Mouse (Mus musculus) left cerebral cortex, postnatal 36 days (tissue): ENCODE measurements around the gene Akap13. TPM values are rescaled to one million over a fixed set of nuclear protein-coding genes. Genes with fewer than 3 reads are reported as not detected.

Experiments used
- DNase-seq, 2 experiments: peaks; one replicate each; pipeline ENCODE4 v3.0.0; 2021 to 2022; ENCODE audit warnings: low spot score in 2 of 2, mixed read lengths in 1 of 2
- intact Hi-C: fragments of 180-260 bp; cut with DNase I; formaldehyde crosslinking; loops from one replicate; pipeline ENCODE4 v1.15.1; 2025
- total RNA-seq, 2 experiments: library from RNA; stranded (reverse); gene quantifications; 2 replicates each; pipeline ENCODE4 v1.2.3; 2021

Gene Akap13
- total RNA-seq, 2 experiments from 2014 or later: 17.4 to 26.4 TPM

GRCm38 (mm10) chr7:75645156-75645933 lies 190.0 kb downstream of the Akap13 start:
- no peak for DNase-seq
- intact Hi-C loops: no loop called here

GRCm38 (mm10) chr7:75648051-75648450 lies 192.7 kb downstream of the Akap13 start:
- intact Hi-C loops: no loop called here
- DNase-seq: no peak

DNA sequence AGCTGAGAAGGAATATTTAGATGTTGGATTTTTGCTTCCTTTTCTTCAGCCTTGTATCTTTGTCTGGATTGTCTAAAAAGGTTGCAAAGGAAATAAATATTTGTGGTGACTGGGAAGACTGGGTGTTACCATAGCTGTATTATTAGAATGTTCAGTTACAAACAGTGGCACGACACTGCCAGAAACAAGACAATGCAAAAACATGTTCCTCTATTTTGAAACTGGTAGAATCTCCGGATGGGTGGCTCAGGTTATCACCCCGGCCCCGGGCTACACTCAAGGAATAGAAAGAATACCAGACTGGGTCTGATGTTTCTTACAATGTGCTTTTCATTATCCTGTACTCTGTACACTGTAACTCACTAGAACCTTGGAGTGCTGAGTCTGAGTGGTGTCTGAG lies 193.6 kb downstream of the Akap13 start:
- intact Hi-C loops: no loop called here

GRCm38 (mm10) chr7:75649966-75650365 lies 194.6 kb downstream of the Akap13 start:
- no peak for DNase-seq
- intact Hi-C loops: no loop called here

More for the DNA sequence above, 193.6 kb downstream of the Akap13 start:
- no peak for DNase-seq

DNA sequence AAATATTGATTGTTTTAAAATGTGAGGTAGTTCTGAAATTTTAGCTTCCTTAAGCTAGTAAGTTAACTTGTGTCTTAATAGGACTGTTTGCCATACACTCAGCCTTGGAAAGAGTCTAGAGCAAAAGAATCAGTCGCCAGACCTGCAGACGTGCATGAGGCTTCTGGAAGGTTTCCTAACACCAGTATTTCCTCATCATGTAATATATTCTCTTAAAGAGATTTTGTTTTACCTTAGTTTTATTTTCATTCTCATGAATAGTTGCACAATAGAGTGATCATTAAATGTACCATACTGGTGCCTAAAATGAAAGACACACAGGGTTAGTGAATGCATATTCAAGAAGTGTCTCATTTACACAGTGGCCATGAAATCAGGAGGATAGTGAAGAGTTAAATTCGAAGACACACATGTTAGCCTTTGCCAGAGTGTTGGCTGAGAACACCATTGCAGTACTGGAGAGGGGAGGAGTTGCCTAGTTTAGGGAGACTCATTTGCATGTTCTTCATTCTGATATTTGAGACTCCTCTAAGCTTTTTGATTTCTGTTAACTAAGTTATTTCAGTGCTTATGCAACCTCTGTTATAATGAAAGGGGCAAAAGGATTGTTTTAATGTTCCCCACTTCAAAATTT lies 198.5 kb downstream of the Akap13 start:
- no peak for DNase-seq
- intact Hi-C loops: no loop called here

GRCm38 (mm10) chr7:75655180-75656074 lies 200.1 kb downstream of the Akap13 start:
- no peak for DNase-seq
- intact Hi-C loops: no loop called here

DNA sequence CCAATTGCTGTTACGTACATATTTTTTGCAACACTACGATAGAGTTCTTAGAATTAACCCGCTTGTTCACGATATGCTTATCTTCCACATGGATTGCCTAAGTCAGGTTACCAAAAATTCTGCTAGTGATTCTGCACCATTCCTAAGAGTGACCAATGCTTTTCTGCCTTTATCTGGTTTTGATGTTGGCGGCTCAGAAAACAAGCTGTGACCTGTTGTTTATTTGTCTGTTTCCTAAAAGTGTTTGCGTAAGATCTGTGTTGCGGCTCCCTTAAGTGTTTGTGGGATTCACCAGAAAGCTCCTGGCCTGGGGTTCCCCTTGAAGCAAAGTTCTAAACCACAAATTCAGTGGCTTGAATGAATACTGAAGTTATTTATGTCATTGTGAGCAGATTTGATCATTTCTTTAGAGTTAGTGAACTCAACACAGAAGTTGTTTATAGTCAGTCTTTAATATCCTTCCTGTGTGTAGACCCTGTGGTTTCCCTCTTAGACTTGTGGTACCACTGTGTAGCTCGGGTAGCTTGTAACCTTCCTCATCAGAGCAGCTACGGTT lies 201.0 kb downstream of the Akap13 start:
- no peak for DNase-seq
- intact Hi-C loops: no loop called here

GRCm38 (mm10) chr7:75656896-75657295 lies 201.6 kb downstream of the Akap13 start:
- intact Hi-C loops: no loop called here
- no peak for DNase-seq

DNA sequence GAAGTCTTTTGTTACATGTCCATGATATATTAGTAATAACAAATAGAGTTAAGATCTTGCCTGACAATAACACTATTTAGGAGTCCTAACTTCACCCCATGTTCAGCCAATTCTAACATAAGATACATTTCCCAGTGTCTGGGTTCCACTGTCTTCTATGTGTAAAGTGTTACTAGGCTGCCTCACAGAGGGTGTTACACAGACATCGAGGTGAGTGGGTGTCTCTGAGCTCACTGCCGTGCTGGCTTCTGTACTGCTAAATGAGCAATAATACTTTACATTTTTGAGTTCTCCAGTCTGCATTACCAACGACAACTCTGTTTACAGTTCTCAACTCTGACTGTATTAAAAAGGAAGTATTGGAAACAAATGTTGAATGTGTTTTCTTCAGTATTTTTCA lies 209.1 kb downstream of the Akap13 start:
- no peak for DNase-seq
- intact Hi-C loops: no loop called here

DNA sequence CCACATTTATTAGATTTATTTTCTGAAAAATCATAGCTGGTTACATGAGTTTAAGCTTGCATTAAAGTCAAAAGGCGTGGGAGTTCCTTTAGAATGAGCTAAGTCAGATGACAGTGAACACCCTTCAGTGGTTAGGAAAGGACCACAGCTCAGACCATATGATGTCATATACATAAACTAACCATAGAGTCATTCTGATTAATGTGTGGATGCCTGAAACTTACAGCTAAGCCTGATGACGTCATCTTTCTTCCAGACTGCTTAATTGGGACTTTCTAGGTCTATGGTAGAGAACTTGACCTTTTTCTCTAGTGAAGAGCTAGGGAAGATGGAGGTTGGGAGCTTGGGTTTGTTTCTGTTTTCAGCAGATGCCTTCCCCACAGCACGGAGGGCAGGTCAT lies 211.6 kb downstream of the Akap13 start:
- no peak for DNase-seq
- intact Hi-C loops: no loop called here

DNA sequence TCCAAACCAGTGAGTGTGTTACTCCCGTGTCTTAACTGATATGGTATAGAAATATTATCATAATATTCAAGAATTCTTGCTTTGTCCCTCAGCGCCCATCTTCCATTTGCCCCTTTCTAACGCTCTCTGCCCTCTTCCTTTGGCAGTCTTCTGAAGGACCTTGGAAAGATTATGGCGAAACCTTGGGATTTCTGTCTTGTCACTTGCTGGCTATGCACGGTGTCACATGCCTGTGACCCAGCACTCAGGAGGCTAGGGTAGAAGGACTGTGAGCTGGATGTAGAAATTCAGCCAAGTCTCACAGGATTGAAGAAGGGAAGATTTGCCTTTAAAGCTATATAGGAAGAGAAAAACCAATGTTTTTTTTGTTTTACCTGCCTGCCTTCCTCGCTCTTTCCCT lies 212.2 kb downstream of the Akap13 start:
- intact Hi-C loops: no loop called here
- no peak for DNase-seq

DNA sequence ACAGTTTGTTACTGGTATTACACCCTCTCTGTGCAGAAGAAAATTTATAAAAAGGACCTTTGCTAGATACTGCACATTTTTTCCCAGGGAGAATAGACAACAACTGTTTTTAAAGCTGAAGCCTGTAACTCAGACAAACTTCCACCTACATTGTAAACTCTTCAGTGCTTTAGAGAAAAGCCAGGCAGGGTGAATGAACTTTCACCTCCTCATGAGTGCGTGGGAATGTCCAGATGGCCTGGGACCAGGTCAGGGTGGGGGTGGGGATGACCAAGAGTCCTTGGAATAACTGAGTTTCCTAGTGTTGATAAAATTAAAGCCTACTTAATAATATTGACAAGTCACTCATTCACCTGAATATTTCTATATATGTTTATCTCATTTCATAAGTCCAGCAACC lies 213.1 kb downstream of the Akap13 start:
- no peak for DNase-seq
- intact Hi-C loops: no loop called here

DNA sequence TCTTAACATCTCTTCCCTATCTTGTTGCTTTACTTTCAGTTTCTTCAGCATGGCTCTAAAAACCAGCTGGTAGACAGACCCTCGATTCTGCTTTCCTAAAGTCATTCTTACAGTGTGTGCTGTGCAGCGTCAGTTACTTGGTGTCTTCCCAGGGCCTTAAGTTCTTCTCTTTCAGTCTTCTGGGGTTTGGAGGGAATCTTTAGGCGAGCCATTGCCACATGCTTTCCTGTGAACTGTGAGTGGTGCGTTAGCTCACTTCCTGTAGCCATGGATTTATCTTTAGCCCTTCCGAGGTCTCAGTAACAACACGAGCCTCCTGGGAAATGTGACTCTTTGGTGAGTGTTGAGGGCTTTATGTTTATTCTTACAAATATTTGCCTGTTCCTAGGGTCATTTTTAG lies 214.1 kb downstream of the Akap13 start:
- intact Hi-C loops: no loop called here

DNA sequence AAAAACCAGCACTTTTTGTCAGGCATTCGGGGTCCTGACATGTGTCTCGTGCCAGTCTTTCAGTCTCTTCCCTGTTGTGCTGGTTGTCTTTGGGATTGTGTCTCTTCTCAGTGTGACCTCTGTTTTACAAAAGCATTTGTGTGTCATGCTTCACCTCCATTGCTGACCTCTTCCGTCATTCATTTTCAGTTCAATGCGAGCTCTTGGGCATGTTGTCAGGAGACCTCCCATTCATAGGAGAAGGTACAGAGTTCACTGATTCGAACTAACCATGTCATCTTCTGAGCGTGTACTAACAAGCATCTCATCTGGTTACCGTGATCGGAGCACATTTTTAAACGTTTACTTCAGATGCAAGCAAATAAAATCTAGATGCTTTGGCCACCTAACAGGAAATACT lies 224.3 kb downstream of the Akap13 start:
- no peak for DNase-seq
- intact Hi-C loops: no loop called here

More for the DNA sequence above, 214.1 kb downstream of the Akap13 start:
- no peak for DNase-seq

GRCm38 (mm10) chr7:75682901-75683300 lies 227.6 kb downstream of the Akap13 start:
- DNase-seq: no peak
- intact Hi-C loops: no loop called here

GRCm38 (mm10) chr7:75683410-75683809 lies 228.1 kb downstream of the Akap13 start:
- intact Hi-C loops: no loop called here
- no peak for DNase-seq

- intact Hi-C loops: no loop called here
Measured at GRCm38 (mm10) chr7:75684976-75685375, 229.6 kb downstream of the Akap13 start.

DNA sequence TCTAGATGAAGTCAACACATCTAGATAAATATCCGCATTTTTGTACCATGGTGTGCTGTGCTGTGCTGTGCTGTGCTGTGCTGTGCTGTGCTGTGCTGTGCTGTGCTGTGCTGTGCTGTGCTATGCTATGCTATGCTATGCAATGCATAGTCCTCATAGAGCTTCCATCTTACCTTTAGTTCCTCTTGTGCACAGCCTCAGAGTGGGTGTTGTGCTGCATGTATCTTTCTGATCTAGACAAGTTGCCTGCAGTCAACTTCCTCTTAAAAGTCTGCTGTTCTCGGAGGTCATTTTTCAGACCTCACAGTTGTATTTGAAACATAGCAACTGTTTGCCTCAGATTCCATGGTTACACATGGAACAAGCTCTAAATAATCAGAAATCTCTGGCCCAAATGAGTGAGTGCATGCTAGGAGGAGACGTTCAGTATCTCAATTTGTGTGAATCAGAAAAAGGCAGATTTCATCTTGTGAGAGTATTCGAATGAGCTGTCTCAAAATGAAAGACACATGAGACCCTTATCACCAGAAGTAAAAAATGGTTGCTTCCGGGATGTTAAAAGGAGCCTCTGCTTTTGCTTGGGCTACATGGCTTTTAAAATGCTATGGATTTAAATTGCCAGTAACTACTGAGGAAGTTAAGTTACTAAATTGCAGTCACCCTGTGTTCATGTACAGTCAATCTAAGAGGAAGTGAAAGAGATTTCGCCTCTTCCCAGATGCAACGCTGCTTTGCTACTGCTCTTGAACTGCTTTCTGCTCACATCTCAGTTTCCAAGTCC lies 230.9 kb downstream of the Akap13 start:
- intact Hi-C loops: no loop called here
- DNase-seq: no peak

More at GRCm38 (mm10) chr7:75684976-75685375, 229.6 kb downstream of the Akap13 start:
- DNase-seq: no peak

GRCm38 (mm10) chr7:75686827-75687164 lies 231.5 kb downstream of the Akap13 start:
- intact Hi-C loops: no loop called here
- DNase-seq: no peak
